Mouse (Mus musculus): ENCODE measurements around the gene Dcun1d2. TPM values are rescaled to one million over a fixed set of nuclear protein-coding genes. Genes with fewer than 3 reads are reported as not detected.

The Dcun1d2 gene
- 1 to 10 TPM; 9.3 to 10.0 TPM for total RNA-seq (2023)

GRCm38 (mm10) chr8:13287692-13288623, at the start of gene Dcun1d2, which contains the start of gene Tmco3:
Dcun1d2 (minus strand) TSS chr8:13288131.
Tmco3 (plus strand) TSS chr8:13288190.

GRCm38 (mm10) chr8:13254019-13254418, 33.9 kb downstream of the Dcun1d2 start, which contains the start of gene Adprhl1:
Adprhl1 (minus strand) TSS chr8:13254162.

Other genes with a start within 250 kb of the Dcun1d2 start
- under 1 TPM in 1 of 2 experiments, not detected in 1; 0.18 TPM for gene Proz, start 227.2 kb downstream of the Dcun1d2 start, total RNA-seq (2023)
- gene Pcid2, start 182.7 kb downstream of the Dcun1d2 start, total RNA-seq (2023), result 10 to 100 TPM; 21.5 to 24.8 TPM
- 10 to 100 TPM; 40.5 to 45.0 TPM for gene Cul4a, start 182.5 kb downstream of the Dcun1d2 start, total RNA-seq (2023)
- 100 to 1,000 TPM; 295 to 392 TPM for gene Lamp1, start 129.0 kb downstream of the Dcun1d2 start, total RNA-seq (2023)
- gene Grtp1, start 87.5 kb downstream of the Dcun1d2 start, total RNA-seq (2023), result under 1 TPM; 0.26 to 0.36 TPM
- not detected for gene Adprhl1, start 34.0 kb downstream of the Dcun1d2 start, total RNA-seq (2023)
- gene Tmco3, start 59 bp upstream of the Dcun1d2 start, total RNA-seq (2023), result 10 to 100 TPM; 44.0 to 48.5 TPM
- gene Tfdp1, start 50.6 kb upstream of the Dcun1d2 start, total RNA-seq (2023), result 100 to 1,000 TPM; 172 to 199 TPM
- gene Atp4b, start 108.7 kb upstream of the Dcun1d2 start, total RNA-seq (2023), result under 1 TPM in 1 of 2 experiments, not detected in 1; 0.71 TPM
- under 1 TPM; 0.09 TPM for gene Grk1, start 117.0 kb upstream of the Dcun1d2 start, total RNA-seq (2023)
- gene Tmem255b, start 147.1 kb upstream of the Dcun1d2 start, total RNA-seq (2023), result not detected
- 1 to 10 TPM in 1 of 2 experiments, under 1 TPM in 1; 0.67 to 1.2 TPM for gene Gas6, start 206.4 kb upstream of the Dcun1d2 start, total RNA-seq (2023)

All from neutrophil, adult 59 days (primary cell).